8 mouse cellular contexts compared by ENCODE assay signal in genomic region chr12:86977833-86978232, GRCm38 (mm10). TPM values are rescaled to one million over a fixed set of nuclear protein-coding genes. Genes with fewer than 3 reads are reported as not detected.
DNase-seq lines count a peak whose midpoint lies in the region; ATAC-seq and TF ChIP-seq lines count a peak whose summit lies in the region.

No protein-coding gene starts in this region.

- H3K4me3 ChIP-seq in limb, embryonic 13.5 days = no peak overlapping the region
- no peak overlapping the region for H3K4me3 ChIP-seq in limb, embryonic 10.5 days
- H3K4me3 ChIP-seq in cortical plate, adult 2 months (ENCODE audit: insufficient read depth, low read length) = no peak overlapping the region
- H3K4me3 ChIP-seq in neural tube, embryonic 15.5 days (replicated peaks) = no peak overlapping the region

- no peak for TF ChIP-seq CTCF in cortical plate, adult 2 months (IDR thresholded peaks at IDR 0.05; ENCODE audit: extremely low read depth, insufficient read depth, low read length)

- H3K27me3 ChIP-seq in limb, embryonic 13.5 days = peaks cover 68% of the 10 kb centered on the region
- peaks cover 79% of the 10 kb centered on the region for H3K27me3 ChIP-seq in limb, embryonic 10.5 days (ENCODE audit: low read depth, poor library complexity, severe bottlenecking)
- H3K27me3 ChIP-seq in neural tube, embryonic 15.5 days (replicated peaks) = peaks cover 20% of the 10 kb centered on the region

- WGBS in limb, embryonic 13.5 days = 13% methylated on average over 15 of the region's 15 CpGs
- WGBS in limb, embryonic 10.5 days = 22% methylated on average over 15 of the region's 15 CpGs
- 9% methylated on average over 15 of the region's 15 CpGs for WGBS in neural tube, embryonic 15.5 days

- peak overlapping the region; percentile 21; the same call in 1 of the 2 replicates for H3K4me2 ChIP-seq in limb, embryonic 13.5 days (replicated peaks)
- peak overlapping the region; percentile 35 for H3K4me2 ChIP-seq in neural tube, embryonic 15.5 days

- H3K27ac ChIP-seq in limb, embryonic 13.5 days = no peak overlapping the region
- no peak overlapping the region for H3K27ac ChIP-seq in limb, embryonic 10.5 days
- H3K27ac ChIP-seq in cortical plate, adult 2 months (ENCODE audit: insufficient read depth, low read length) = no peak overlapping the region
- H3K27ac ChIP-seq in neural tube, embryonic 15.5 days (replicated peaks) = no peak overlapping the region

- 0 out of 2 replicates have a peak, but pooled peaks have one; percentile 41 for ATAC-seq in limb, embryonic 13.5 days (ENCODE audit: low FRiP score, low read depth)
- ATAC-seq in neural tube, embryonic 15.5 days (ENCODE audit: low FRiP score) = peak; percentile 10; the same call in 1 of the 2 replicates

- H3K4me1 ChIP-seq in limb, embryonic 13.5 days = peaks cover 35% of the 10 kb centered on the region
- H3K4me1 ChIP-seq in limb, embryonic 10.5 days = peaks cover 18% of the 10 kb centered on the region
- peaks cover 10% of the 10 kb centered on the region for H3K4me1 ChIP-seq in cortical plate, adult 2 months (ENCODE audit: control insufficient read depth, insufficient read depth, low read length)
- H3K4me1 ChIP-seq in neural tube, embryonic 15.5 days = peaks cover 50% of the 10 kb centered on the region

- no peaks in the 10 kb centered on the region for H3K36me3 ChIP-seq in limb, embryonic 13.5 days
- H3K36me3 ChIP-seq in limb, embryonic 10.5 days = no peaks in the 10 kb centered on the region
- no peaks in the 10 kb centered on the region for H3K36me3 ChIP-seq in neural tube, embryonic 15.5 days

- peak; percentile 52 for DNase-seq in cerebellum, adult 11 months
- DNase-seq in cerebellum, postnatal 4 days (ENCODE audit: low spot score in 2 of 2) = no peak
- no peak for DNase-seq in limb, embryonic 10.5 days (ENCODE audit: low spot score)
- no peak for DNase-seq in thymus, postnatal 4 days
- no peak for DNase-seq in spleen, adult 18-20 months

- no peaks in the 10 kb centered on the region for H3K9me3 ChIP-seq in limb, embryonic 13.5 days
- H3K9me3 ChIP-seq in limb, embryonic 10.5 days (replicated peaks) = no peaks in the 10 kb centered on the region
- no peaks in the 10 kb centered on the region for H3K9me3 ChIP-seq in neural tube, embryonic 15.5 days (replicated peaks)

- H3K9ac ChIP-seq in limb, embryonic 13.5 days = no peak overlapping the region
- no peak overlapping the region for H3K9ac ChIP-seq in neural tube, embryonic 15.5 days (replicated peaks)

- 0 out of 2 replicates have a peak, but pooled peaks have one; percentile 42 for TF ChIP-seq POLR2A in cortical plate, adult 2 months (IDR thresholded peaks at IDR 0.05; ENCODE audit: extremely low read depth, insufficient read depth, low read length)

RNA-seq across cellular contexts. Expression of gene Zdhhc22, which starts 12.4 kb away (rescaled TPM):
- not detected in 2 replicates for polyA plus RNA-seq in limb, embryonic 13.5 days (2015; fragmentation: Nextera tagmentation; extraction: Ambion mirVana)
- polyA plus RNA-seq in limb, embryonic 10.5 days (2016; fragmentation: Nextera tagmentation; extraction: Ambion mirVana) = 0.04 TPM in 2 replicates
- 61.1 and 65.1 TPM in 2 replicates for polyA plus RNA-seq in cortical plate, adult 2 months (2012; rRNA removed)
- polyA plus RNA-seq in neural tube, embryonic 15.5 days (2015; fragmentation: Nextera tagmentation; extraction: Ambion mirVana) = 18.2 and 19.4 TPM in 2 replicates

RNA-seq across cellular contexts. Expression of gene Cipc, which starts 31.0 kb away (rescaled TPM):
- 23.6 and 24.7 TPM in 2 replicates for polyA plus RNA-seq in limb, embryonic 13.5 days (2015; fragmentation: Nextera tagmentation; extraction: Ambion mirVana)
- 31.8 and 37.7 TPM in 2 replicates for polyA plus RNA-seq in limb, embryonic 10.5 days (2016; fragmentation: Nextera tagmentation; extraction: Ambion mirVana)
- 83.7 and 84.4 TPM in 2 replicates for polyA plus RNA-seq in cortical plate, adult 2 months (2012; rRNA removed)
- 37.2 and 40.8 TPM in 2 replicates for polyA plus RNA-seq in neural tube, embryonic 15.5 days (2015; fragmentation: Nextera tagmentation; extraction: Ambion mirVana)

RNA-seq across cellular contexts. Expression of gene Tmem63c, which starts 43.3 kb away (rescaled TPM):
- 0.05 and 0.08 TPM in 2 replicates for polyA plus RNA-seq in limb, embryonic 13.5 days (2015; fragmentation: Nextera tagmentation; extraction: Ambion mirVana)
- polyA plus RNA-seq in limb, embryonic 10.5 days (2016; fragmentation: Nextera tagmentation; extraction: Ambion mirVana) = not detected in 2 replicates
- 39.0 and 41.3 TPM in 2 replicates for polyA plus RNA-seq in cortical plate, adult 2 months (2012; rRNA removed)
- 10.8 and 12.3 TPM in 2 replicates for polyA plus RNA-seq in neural tube, embryonic 15.5 days (2015; fragmentation: Nextera tagmentation; extraction: Ambion mirVana)

Comparison
In these comparisons a context has a peak if more than half of its experiments do, and no peak if none do; other contexts are left out.
1. RNA of gene Zdhhc22, which starts 12.4 kb away (polyA plus RNA-seq): 61.1 to 65.1 TPM in cortical plate, adult 2 months and 18.2 to 19.4 TPM in neural tube, embryonic 15.5 days; 0.04 TPM in limb, embryonic 10.5 days and not detected in limb, embryonic 13.5 days; every median in the first group is over 10 times any median in the second.
2. RNA of gene Tmem63c, which starts 43.3 kb away (polyA plus RNA-seq): 39.0 to 41.3 TPM in cortical plate, adult 2 months and 10.8 to 12.3 TPM in neural tube, embryonic 15.5 days; 0.05 to 0.08 TPM in limb, embryonic 13.5 days and not detected in limb, embryonic 10.5 days; every median in the first group is over 10 times any median in the second.